Mouse (Mus musculus): ENCODE measurements around the gene Tuba3b.

Gene Tuba3b

GRCm38 (mm10) chr6:145615666-145616210 is at the start of gene Tuba3b:
TSS of gene Tuba3b (plus strand) at chr6:145615757.
- DNase-seq (ENCODE audit: low spot score): no peak

GRCm38 (mm10) chr6:145567296-145567695 is 48.3 kb upstream of the Tuba3b start:
- DNase-seq (ENCODE audit: low spot score): no peak

- DNase-seq (ENCODE audit: low spot score): no peak
Observed at GRCm38 (mm10) chr6:145567832-145568231, 47.7 kb upstream of the Tuba3b start.

- DNase-seq (ENCODE audit: low spot score): no peak
Observed at GRCm38 (mm10) chr6:145568701-145569100, 46.9 kb upstream of the Tuba3b start.

- DNase-seq (ENCODE audit: low spot score): no peak
Observed at GRCm38 (mm10) chr6:145573250-145574013, 42.1 kb upstream of the Tuba3b start.

GRCm38 (mm10) chr6:145576762-145577161 is 38.8 kb upstream of the Tuba3b start:
- DNase-seq (ENCODE audit: low spot score): no peak

GRCm38 (mm10) chr6:145578457-145579185 is 36.9 kb upstream of the Tuba3b start:
- no peak for DNase-seq (ENCODE audit: low spot score)

- DNase-seq (ENCODE audit: low spot score): no peak
Observed at GRCm38 (mm10) chr6:145579761-145580160, 35.8 kb upstream of the Tuba3b start.

- DNase-seq (ENCODE audit: low spot score): no peak
Observed at GRCm38 (mm10) chr6:145581366-145582170, 34.0 kb upstream of the Tuba3b start.

- DNase-seq (ENCODE audit: low spot score): no peak
Observed at GRCm38 (mm10) chr6:145585052-145585973, 30.2 kb upstream of the Tuba3b start.

GRCm38 (mm10) chr6:145590501-145591293 is 24.9 kb upstream of the Tuba3b start:
- no peak for DNase-seq (ENCODE audit: low spot score)

GRCm38 (mm10) chr6:145591578-145591977 is 24.0 kb upstream of the Tuba3b start:
- DNase-seq (ENCODE audit: low spot score): no peak

- DNase-seq (ENCODE audit: low spot score): no peak
Observed at GRCm38 (mm10) chr6:145592036-145592435, 23.5 kb upstream of the Tuba3b start.

GRCm38 (mm10) chr6:145592531-145592998 is 23.0 kb upstream of the Tuba3b start:
- DNase-seq (ENCODE audit: low spot score): peak; percentile 45

- DNase-seq (ENCODE audit: low spot score): no peak
Observed at GRCm38 (mm10) chr6:145593991-145594390, 21.6 kb upstream of the Tuba3b start.

- no peak for DNase-seq (ENCODE audit: low spot score)
Observed at GRCm38 (mm10) chr6:145595905-145596304, 19.7 kb upstream of the Tuba3b start.

- DNase-seq (ENCODE audit: low spot score): peak; percentile 37
Observed at GRCm38 (mm10) chr6:145598794-145599555, 16.6 kb upstream of the Tuba3b start.

- DNase-seq (ENCODE audit: low spot score): no peak
Observed at GRCm38 (mm10) chr6:145604126-145604525, 11.4 kb upstream of the Tuba3b start.

GRCm38 (mm10) chr6:145604648-145605047 is 10.9 kb upstream of the Tuba3b start:
- no peak for DNase-seq (ENCODE audit: low spot score)
